Mouse (Mus musculus): ENCODE measurements around the gene Sytl3. TPM values are rescaled to one million over a fixed set of nuclear protein-coding genes. Genes with fewer than 3 reads are reported as not detected.
"Not testable (repeated sequence)": the region's sequence is repeated elsewhere in the genome, so short reads cannot be mapped to it uniquely, and the experiment has no call there.

Gene Sytl3
- polyA plus RNA-seq (2015; fragmentation: Nextera tagmentation; extraction: Ambion mirVana), result 0.90 and 1.2 TPM in 2 replicates

DNA sequence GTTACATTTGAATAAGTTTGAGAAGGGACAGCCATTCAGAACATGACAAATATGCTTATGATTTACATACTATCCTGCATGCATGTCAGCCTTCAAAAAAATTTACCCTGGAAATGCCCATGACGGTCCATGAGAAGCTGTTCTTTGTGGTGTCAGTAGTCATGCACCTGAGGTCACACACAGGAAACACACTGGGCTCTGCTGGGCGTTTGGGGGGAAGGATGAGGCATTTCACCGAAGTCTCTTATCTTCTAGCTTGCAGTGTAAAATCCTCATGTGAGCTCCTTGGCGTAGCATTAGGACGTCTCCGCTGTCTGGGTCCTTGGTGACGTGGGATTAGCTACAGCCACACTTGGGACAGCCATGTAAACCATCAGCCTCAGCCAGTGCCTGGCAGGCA is at the start of gene Sytl3:
Gene Sytl3 (plus strand): TSS at position 293 of the 400 bp plus-strand sequence.
- not testable (repeated sequence) for H3K27ac ChIP-seq (ENCODE audit: low read length); H3K4me1 ChIP-seq (replicated peaks; ENCODE audit: control insufficient read depth, insufficient read depth, low read length); H3K9me3 ChIP-seq (ENCODE audit: control insufficient read depth, low read length); H3K36me3 ChIP-seq (ENCODE audit: control insufficient read depth, insufficient read depth, low read length); ATAC-seq (ENCODE audit: low read depth); H3K4me3 ChIP-seq (ENCODE audit: low read length); H3K27me3 ChIP-seq (ENCODE audit: control insufficient read depth, insufficient read depth, low read depth, low read length); H3K4me2 ChIP-seq (ENCODE audit: low read depth, low read length); H3K9ac ChIP-seq (ENCODE audit: low read length)
- WGBS, result 56% methylated on average over 3 of the region's 7 CpGs

DNA sequence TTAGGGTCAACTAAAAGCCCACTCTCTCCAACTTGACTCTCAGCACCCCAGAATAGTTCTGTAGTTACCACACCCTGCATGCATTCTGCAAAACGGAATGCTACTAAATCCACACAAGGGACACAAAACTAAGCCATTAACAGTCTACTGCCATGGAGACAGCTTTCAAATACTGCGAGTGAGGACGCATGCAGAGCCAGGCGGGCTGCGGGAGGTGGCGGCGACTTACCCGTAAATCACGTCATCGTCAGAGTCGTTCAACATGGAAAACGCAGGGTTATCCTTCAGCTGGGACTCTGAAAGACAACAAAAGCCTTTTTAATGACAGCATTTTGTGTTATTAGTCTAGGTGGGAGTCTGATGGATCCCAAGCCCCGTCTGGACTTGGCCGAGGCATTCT is 45.4 kb upstream of the Sytl3 start:
- not testable (repeated sequence) for H3K9me3 ChIP-seq (ENCODE audit: control insufficient read depth, low read length); ATAC-seq (ENCODE audit: low read depth)

DNA sequence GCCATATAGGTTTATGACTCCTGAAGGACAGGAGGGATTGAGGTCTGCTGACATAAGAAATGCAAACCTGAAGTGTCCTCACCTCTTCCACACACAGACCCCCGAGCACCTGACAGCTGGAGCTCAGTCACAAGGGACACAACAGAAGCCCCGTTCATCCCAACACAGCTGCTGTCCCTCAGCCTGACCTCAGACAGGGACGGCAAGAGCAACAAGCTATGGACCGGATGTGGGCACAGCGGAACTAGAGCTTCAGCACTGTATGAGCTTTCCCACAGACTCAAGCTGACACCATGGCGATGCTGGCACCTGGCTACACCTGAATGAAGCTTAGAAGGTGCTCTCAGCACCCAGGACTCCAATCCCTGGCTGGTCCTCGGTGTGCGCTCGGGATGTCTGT is 44.6 kb upstream of the Sytl3 start:
- not testable (repeated sequence) for H3K9me3 ChIP-seq (ENCODE audit: control insufficient read depth, low read length); H3K9ac ChIP-seq (ENCODE audit: low read length); ATAC-seq (ENCODE audit: low read depth); H3K4me3 ChIP-seq (ENCODE audit: low read length); H3K4me1 ChIP-seq (replicated peaks; ENCODE audit: control insufficient read depth, insufficient read depth, low read length); H3K36me3 ChIP-seq (ENCODE audit: control insufficient read depth, insufficient read depth, low read length); H3K27me3 ChIP-seq (ENCODE audit: control insufficient read depth, insufficient read depth, low read depth, low read length); H3K27ac ChIP-seq (ENCODE audit: low read length); H3K4me2 ChIP-seq (ENCODE audit: low read depth, low read length)
- 78% methylated on average over 4 of the region's 9 CpGs for WGBS

More for the DNA sequence above, 45.4 kb upstream of the Sytl3 start:
- not testable (repeated sequence) for H3K4me3 ChIP-seq (ENCODE audit: low read length); H3K4me1 ChIP-seq (replicated peaks; ENCODE audit: control insufficient read depth, insufficient read depth, low read length); H3K27ac ChIP-seq (ENCODE audit: low read length); H3K36me3 ChIP-seq (ENCODE audit: control insufficient read depth, insufficient read depth, low read length); H3K9ac ChIP-seq (ENCODE audit: low read length); H3K27me3 ChIP-seq (ENCODE audit: control insufficient read depth, insufficient read depth, low read depth, low read length); H3K4me2 ChIP-seq (ENCODE audit: low read depth, low read length)
- WGBS, result 75% methylated on average over 11 of the region's 14 CpGs

DNA sequence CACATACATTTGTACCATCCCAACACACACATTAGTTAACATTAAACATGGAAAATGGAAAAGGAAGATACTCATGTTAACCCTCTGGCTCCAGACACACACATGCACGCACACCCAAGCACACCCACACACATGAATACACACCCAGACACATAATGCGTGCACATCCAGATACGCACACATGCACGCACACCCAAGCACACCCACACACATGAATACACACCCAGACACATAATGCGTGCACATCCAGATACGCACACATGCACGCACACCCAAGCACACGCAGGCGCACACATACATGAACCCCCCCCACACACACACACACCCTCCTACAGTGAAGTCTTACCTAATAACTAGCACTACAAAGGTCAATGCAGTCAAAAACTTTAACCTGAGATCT is 42.2 kb upstream of the Sytl3 start:
- not testable (repeated sequence) for H3K4me2 ChIP-seq (ENCODE audit: low read depth, low read length); H3K4me1 ChIP-seq (replicated peaks; ENCODE audit: control insufficient read depth, insufficient read depth, low read length); ATAC-seq (ENCODE audit: low read depth); H3K27me3 ChIP-seq (ENCODE audit: control insufficient read depth, insufficient read depth, low read depth, low read length); H3K4me3 ChIP-seq (ENCODE audit: low read length); H3K27ac ChIP-seq (ENCODE audit: low read length); H3K9me3 ChIP-seq (ENCODE audit: control insufficient read depth, low read length); H3K36me3 ChIP-seq (ENCODE audit: control insufficient read depth, insufficient read depth, low read length); H3K9ac ChIP-seq (ENCODE audit: low read length)
- WGBS, result 98% methylated on average over 9 of the region's 9 CpGs

DNA sequence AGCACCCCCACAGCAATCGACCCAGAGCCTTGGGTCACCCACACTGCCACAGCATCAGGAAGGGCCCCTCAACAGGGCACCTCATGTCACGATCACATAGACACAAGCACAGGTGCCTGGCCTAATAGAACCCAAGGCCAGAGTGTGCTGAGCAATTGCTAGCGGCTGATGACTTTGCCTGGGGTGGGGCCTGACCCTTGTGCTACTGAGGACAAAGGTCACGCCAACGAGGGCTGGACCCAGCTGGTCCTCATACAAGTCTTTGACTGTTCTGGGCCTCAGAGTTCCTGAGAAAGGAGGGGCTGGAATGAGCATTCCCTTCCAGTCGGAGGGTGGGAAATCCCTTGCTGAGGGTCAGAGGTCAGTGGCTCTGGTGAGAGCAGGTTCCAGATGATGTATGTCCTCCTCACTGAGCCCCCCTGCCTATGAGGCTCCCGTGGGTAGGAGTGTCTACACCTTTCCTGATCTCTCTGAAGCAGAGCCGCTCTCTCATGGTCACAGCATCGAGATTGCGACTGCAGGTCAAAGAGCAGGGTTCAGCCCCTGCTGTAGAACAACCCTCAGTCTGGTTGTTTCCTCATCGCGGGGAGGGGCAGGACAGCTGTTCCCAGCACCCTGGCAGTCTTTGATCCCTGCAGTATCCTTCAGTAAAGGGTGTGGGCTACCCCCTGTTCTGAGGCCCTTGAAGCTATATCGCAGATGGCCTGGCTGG is 41.0 kb upstream of the Sytl3 start:
- whole genome bisulfite sequencing, result 55% methylated on average over 7 of the region's 13 CpGs

DNA sequence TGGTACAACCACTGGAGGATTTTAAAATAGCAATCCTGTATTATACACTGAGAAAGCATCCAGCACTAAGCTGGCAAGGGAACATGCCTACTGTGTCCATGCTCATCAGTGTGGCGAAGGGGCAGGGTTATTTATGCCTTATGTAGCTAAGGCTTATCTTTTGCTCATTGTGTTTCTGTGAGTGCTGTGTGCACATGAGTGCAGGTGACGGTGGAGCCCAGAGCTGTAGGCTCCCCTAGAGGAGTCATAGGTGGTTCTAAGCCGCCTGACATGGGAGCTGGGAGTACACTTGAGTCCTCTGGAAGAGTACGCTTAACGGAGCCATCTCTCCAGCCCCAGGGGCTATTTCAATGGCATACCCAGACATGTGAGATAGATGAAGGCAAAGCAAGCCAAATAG is 39.6 kb upstream of the Sytl3 start:
- not testable (repeated sequence) for H3K4me3 ChIP-seq (ENCODE audit: low read length); H3K4me1 ChIP-seq (replicated peaks; ENCODE audit: control insufficient read depth, insufficient read depth, low read length); H3K36me3 ChIP-seq (ENCODE audit: control insufficient read depth, insufficient read depth, low read length); ATAC-seq (ENCODE audit: low read depth); H3K9me3 ChIP-seq (ENCODE audit: control insufficient read depth, low read length); H3K27ac ChIP-seq (ENCODE audit: low read length); H3K4me2 ChIP-seq (ENCODE audit: low read depth, low read length); H3K27me3 ChIP-seq (ENCODE audit: control insufficient read depth, insufficient read depth, low read depth, low read length); H3K9ac ChIP-seq (ENCODE audit: low read length)
- 85% methylated on average over 5 of the region's 5 CpGs for WGBS

More for the DNA sequence above, 41.0 kb upstream of the Sytl3 start:
- not testable (repeated sequence) for H3K9me3 ChIP-seq (ENCODE audit: control insufficient read depth, low read length); H3K27ac ChIP-seq (ENCODE audit: low read length); H3K27me3 ChIP-seq (ENCODE audit: control insufficient read depth, insufficient read depth, low read depth, low read length); ATAC-seq (ENCODE audit: low read depth); H3K9ac ChIP-seq (ENCODE audit: low read length); H3K36me3 ChIP-seq (ENCODE audit: control insufficient read depth, insufficient read depth, low read length); H3K4me1 ChIP-seq (replicated peaks; ENCODE audit: control insufficient read depth, insufficient read depth, low read length); H3K4me3 ChIP-seq (ENCODE audit: low read length); H3K4me2 ChIP-seq (ENCODE audit: low read depth, low read length)

DNA sequence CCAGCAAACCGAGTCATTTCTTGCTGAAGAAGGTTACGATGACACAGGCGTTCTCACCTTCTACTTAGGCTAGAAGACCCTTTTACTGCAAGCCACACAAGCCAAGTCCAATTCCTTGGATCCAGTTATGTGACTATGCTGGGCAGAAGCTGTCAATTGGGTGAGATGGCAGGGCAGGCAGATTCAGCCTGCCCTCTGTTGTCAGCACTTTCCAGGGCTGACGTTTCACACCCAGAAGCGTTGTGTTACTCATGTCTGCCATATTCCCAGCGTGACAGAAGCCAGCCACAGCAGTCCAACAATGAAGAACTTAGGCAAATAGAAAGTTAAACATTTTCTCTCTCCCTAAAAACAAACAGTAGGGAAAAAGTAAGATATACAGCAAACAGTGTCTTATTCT is 38.9 kb upstream of the Sytl3 start:
- WGBS, result 57% methylated on average over 5 of the region's 6 CpGs
- not testable (repeated sequence) for H3K9ac ChIP-seq (ENCODE audit: low read length); ATAC-seq (ENCODE audit: low read depth); H3K9me3 ChIP-seq (ENCODE audit: control insufficient read depth, low read length); H3K4me2 ChIP-seq (ENCODE audit: low read depth, low read length); H3K27me3 ChIP-seq (ENCODE audit: control insufficient read depth, insufficient read depth, low read depth, low read length); H3K27ac ChIP-seq (ENCODE audit: low read length); H3K36me3 ChIP-seq (ENCODE audit: control insufficient read depth, insufficient read depth, low read length); H3K4me3 ChIP-seq (ENCODE audit: low read length); H3K4me1 ChIP-seq (replicated peaks; ENCODE audit: control insufficient read depth, insufficient read depth, low read length)

DNA sequence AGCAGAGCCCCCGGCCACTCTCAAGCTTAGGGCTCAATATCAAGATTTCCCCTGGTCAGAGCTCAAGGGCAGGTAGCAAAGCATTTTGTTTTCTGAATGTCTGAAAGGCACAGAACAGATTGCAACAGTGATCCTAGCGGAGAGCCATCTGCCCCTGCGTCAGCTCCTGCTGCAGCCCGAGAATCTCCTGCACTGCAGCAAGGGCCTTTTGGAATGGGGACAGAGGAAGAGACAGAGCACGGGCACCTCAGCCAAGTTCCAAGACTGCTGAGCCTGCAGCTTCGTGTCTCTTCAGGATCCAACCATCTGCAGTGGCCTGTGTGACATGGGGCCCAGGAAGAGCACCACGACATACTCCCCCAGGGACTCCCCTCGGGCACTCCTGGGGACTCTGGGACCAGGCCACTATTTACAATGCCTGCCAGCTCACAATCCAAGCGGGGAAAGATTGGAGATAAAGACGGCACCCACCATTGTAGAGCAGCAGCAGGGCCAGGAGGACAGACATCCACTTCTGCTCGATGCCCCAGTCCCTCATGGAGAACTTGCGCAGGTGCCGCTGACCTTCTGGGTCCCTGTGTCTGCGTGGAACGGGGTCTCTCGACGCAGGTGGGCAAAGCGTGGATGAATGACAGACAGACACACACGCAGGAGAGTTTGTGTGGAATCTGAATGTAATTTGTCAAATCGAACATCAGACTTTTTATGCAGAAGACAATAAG is 38.0 kb upstream of the Sytl3 start:
- H3K4me1 ChIP-seq (replicated peaks; ENCODE audit: control insufficient read depth, insufficient read depth, low read length); H3K4me3 ChIP-seq (ENCODE audit: low read length); H3K4me2 ChIP-seq (ENCODE audit: low read depth, low read length); H3K9ac ChIP-seq (ENCODE audit: low read length); ATAC-seq (ENCODE audit: low read depth); H3K27ac ChIP-seq (ENCODE audit: low read length); H3K9me3 ChIP-seq (ENCODE audit: control insufficient read depth, low read length); H3K36me3 ChIP-seq (ENCODE audit: control insufficient read depth, insufficient read depth, low read length); H3K27me3 ChIP-seq (ENCODE audit: control insufficient read depth, insufficient read depth, low read depth, low read length): not testable (repeated sequence)
- WGBS, result 71% methylated on average over 17 of the region's 20 CpGs

DNA sequence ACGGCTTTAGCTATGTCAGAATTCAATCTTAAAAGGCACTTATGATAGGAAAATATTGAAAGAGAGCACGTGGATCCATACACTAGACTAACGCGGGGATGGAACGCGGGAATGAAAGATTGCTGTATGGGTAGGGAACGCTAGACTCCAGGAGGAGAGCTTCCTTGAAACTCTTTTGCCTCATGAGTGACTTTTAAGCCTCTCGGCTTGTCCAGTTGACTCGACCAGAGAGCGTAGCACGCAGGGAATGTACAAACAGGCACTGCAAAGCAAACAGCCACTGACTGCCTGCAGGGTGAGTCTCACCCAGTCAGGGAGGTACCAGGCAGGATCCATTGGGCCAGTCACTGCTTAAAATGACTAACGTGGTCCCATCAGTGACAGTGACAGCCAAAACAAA is 36.9 kb upstream of the Sytl3 start:
- not testable (repeated sequence) for ATAC-seq (ENCODE audit: low read depth); H3K27me3 ChIP-seq (ENCODE audit: control insufficient read depth, insufficient read depth, low read depth, low read length); H3K4me2 ChIP-seq (ENCODE audit: low read depth, low read length); H3K4me3 ChIP-seq (ENCODE audit: low read length); H3K27ac ChIP-seq (ENCODE audit: low read length); H3K36me3 ChIP-seq (ENCODE audit: control insufficient read depth, insufficient read depth, low read length); H3K9ac ChIP-seq (ENCODE audit: low read length); H3K4me1 ChIP-seq (replicated peaks; ENCODE audit: control insufficient read depth, insufficient read depth, low read length); H3K9me3 ChIP-seq (ENCODE audit: control insufficient read depth, low read length)
- 59% methylated on average over 11 of the region's 12 CpGs for WGBS

Data from lung, embryonic 16.5 days (tissue).